Mouse (Mus musculus): ENCODE data around the gene Rraga. TPM values are rescaled to one million over a fixed set of nuclear protein-coding genes. Genes with fewer than 3 reads are reported as not detected.
"Not testable (repeated sequence)": the region's sequence is repeated elsewhere in the genome, so short reads cannot be mapped to it uniquely, and the experiment has no call there.

The Rraga gene
- polyA plus RNA-seq, 1 experiment, result 161 TPM

DNA sequence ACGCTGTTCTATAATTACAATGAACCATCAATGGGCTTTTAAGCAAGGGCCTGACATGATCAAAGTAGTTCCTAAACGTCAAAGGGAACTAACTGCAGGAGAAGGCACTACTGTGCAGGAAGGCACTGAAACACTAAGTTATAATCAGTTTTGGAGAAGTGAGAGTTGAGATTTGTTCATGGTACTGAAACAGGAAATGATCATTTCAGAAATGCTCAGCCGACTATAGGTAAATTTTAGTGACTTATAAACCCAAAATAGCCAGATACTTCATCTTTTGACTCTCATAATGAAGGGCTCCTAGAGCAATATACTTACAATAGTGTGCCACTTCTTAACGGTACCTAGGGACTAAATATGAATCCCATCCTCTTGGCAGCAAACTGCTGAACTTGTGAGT is 4.6 kb downstream of the Rraga start:
- Histone ChIP-seq H3K4me1 (ENCODE audit: control insufficient read depth, insufficient read depth, low read length) (peaks cover 4% of the 10 kb centered on the region), H3K4me3 (ENCODE audit: insufficient read depth, low read length) (no peak overlapping the region), H3K27ac (ENCODE audit: insufficient read depth, low read length) (no peak overlapping the region)
- TF ChIP-seq CTCF (IDR thresholded peaks at IDR 0.05; ENCODE audit: borderline replicate concordance, insufficient read depth, low read length) (no peak), POLR2A (IDR thresholded peaks at IDR 0.05; ENCODE audit: low read depth, low read length) (no peak)

DNA sequence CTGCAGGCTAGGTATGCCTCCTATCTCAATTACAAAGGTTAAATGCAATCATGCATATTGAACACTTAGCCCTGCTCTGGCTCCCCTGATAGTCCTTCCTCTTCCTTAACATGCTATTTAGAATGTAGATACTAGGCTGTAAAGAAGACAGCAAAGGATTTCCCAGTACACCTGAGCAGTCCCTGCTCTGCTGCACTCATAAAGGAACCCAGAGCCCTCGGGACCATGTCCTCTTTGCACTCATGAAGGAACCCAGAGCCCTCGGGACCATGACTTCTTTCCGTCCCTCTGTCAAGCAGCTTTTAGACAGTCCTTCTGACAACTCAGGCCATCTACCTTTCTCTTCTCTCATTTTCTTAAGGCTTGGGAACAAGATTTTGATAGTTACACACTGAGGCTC is 5.1 kb downstream of the Rraga start:
- no peak overlapping the region for H3K27ac ChIP-seq (ENCODE audit: insufficient read depth, low read length)
- TF ChIP-seq CTCF (IDR thresholded peaks at IDR 0.05; ENCODE audit: borderline replicate concordance, insufficient read depth, low read length), result no peak
- no peak for TF ChIP-seq POLR2A (IDR thresholded peaks at IDR 0.05; ENCODE audit: low read depth, low read length)
- peaks cover 4% of the 10 kb centered on the region for H3K4me1 ChIP-seq (ENCODE audit: control insufficient read depth, insufficient read depth, low read length)
- no peak overlapping the region for H3K4me3 ChIP-seq (ENCODE audit: insufficient read depth, low read length)

DNA sequence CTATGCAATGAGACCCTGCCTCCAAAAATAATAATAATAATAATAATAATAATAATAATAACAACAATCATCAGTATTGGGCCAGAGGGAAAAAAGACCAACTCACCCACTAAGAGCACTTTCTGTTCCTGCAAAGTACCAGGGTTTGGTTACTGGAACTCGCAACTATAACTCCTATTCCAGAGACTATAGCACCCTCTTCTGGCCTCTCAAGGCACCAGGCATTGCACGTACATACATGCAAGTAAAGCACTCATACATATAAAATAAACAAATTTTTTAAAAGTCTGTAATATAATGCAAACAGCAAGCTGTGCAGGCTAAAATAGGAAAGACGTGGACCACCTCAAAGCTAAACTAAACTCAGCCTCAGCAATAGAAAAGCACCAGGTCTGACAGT is 12.8 kb downstream of the Rraga start:
- H3K4me1 ChIP-seq (ENCODE audit: control insufficient read depth, insufficient read depth, low read length), result no peaks in the 10 kb centered on the region
- no peak overlapping the region for H3K4me3 ChIP-seq (ENCODE audit: insufficient read depth, low read length)
- TF ChIP-seq CTCF (IDR thresholded peaks at IDR 0.05; ENCODE audit: borderline replicate concordance, insufficient read depth, low read length) (no peak), POLR2A (IDR thresholded peaks at IDR 0.05; ENCODE audit: low read depth, low read length) (no peak)
- H3K27ac ChIP-seq (ENCODE audit: insufficient read depth, low read length), result no peak overlapping the region

DNA sequence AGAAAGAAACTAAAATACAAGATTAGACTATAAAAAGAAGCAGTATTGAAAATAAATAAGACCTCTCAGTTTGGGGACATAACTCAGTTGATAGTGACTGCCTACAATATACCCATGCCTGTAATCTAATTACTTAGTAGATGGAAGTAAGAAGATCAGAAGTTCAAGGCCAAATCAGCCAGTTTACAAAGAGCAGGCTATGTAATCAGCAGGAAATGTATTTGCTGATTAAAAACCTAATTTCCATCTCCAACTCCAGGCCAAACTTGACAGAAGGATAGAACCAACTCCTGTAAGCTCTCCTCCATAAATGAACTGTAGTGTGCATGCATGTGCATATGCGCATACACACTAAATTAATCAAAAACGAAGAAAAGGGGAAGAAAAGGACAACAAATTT is 15.8 kb downstream of the Rraga start:
- TF ChIP-seq CTCF (IDR thresholded peaks at IDR 0.05; ENCODE audit: borderline replicate concordance, insufficient read depth, low read length) (no peak), POLR2A (IDR thresholded peaks at IDR 0.05; ENCODE audit: low read depth, low read length) (no peak)
- H3K4me3 ChIP-seq (ENCODE audit: insufficient read depth, low read length), result no peak overlapping the region
- no peaks in the 10 kb centered on the region for H3K4me1 ChIP-seq (ENCODE audit: control insufficient read depth, insufficient read depth, low read length)
- H3K27ac ChIP-seq (ENCODE audit: insufficient read depth, low read length), result no peak overlapping the region

DNA sequence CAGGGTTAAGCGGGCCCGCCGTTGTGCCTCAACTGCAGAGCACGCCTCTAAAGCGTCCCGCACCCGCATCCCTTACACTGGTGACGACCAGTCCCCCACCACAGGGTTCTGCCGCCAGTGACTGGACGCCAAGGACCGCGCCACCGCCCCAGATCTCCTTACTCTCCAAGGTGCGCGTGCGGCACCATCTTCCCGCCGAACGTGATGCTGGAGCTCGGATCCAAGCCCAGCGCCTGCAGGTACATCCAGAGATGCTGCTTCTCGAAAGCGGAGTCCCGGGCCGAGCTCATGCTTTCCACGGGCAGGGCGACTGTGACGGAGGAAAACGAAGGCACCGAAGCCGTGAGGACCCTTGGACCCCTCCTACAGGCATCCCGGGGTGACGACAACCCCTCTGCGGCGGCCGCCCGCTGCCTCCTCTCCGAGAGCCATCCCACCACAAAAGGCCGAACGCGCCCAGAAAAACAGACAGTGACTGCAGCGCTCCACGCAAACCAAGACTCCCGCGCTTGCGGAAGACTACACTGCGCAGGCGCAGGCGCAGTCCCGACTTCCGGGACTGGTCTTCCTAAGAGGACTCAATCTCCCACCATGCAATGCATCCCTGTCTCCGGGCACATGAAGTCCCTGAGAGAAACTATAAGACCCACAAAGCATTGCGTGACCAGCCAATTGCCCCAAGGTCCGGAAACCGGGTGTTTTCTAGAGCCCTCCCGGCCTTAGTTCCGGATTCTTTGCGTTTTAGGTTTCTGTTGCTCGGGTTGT is 36.2 kb downstream of the Rraga start, which contains the start of gene Haus6:
TSS of gene Haus6 (minus strand) at position 532 of the 765 bp plus-strand sequence.
- H3K27ac ChIP-seq (ENCODE audit: insufficient read depth, low read length), result peak within 1 kb of the TSS; percentile 38; the same call in 1 of the 2 replicates
- TF ChIP-seq POLR2A (IDR thresholded peaks at IDR 0.05; ENCODE audit: low read depth, low read length) (peak; percentile 48), CTCF (IDR thresholded peaks at IDR 0.05; ENCODE audit: borderline replicate concordance, insufficient read depth, low read length) (no peak)
- no peaks in the 10 kb centered on the region for H3K4me1 ChIP-seq (ENCODE audit: control insufficient read depth, insufficient read depth, low read length)
- peak within 1 kb of the TSS; percentile 91 for H3K4me3 ChIP-seq (ENCODE audit: insufficient read depth, low read length)

DNA sequence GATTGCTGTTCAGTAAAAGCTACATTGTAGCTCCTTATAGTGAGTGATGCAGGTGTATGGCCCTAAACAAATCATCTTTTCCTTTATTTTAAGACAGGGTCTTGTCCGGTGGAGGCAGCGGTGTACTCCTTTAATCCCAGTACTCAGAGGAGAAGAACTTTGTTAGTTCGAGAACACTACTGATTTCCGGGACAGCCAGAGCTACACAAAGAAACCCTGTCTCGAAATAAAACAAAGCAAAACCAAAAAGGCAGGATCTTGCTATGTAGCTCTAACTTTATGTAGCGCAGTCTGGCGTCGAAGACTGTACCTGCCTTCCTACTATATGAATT is 36.8 kb downstream of the Rraga start:
- peak overlapping the region; percentile 33 for H3K4me3 ChIP-seq (ENCODE audit: insufficient read depth, low read length)
- H3K27ac ChIP-seq (ENCODE audit: insufficient read depth, low read length), result peak overlapping the region; percentile 38; the same call in 1 of the 2 replicates
- TF ChIP-seq POLR2A (IDR thresholded peaks at IDR 0.05; ENCODE audit: low read depth, low read length), result no peak
- no peak for TF ChIP-seq CTCF (IDR thresholded peaks at IDR 0.05; ENCODE audit: borderline replicate concordance, insufficient read depth, low read length)
- no peaks in the 10 kb centered on the region for H3K4me1 ChIP-seq (ENCODE audit: control insufficient read depth, insufficient read depth, low read length)

DNA sequence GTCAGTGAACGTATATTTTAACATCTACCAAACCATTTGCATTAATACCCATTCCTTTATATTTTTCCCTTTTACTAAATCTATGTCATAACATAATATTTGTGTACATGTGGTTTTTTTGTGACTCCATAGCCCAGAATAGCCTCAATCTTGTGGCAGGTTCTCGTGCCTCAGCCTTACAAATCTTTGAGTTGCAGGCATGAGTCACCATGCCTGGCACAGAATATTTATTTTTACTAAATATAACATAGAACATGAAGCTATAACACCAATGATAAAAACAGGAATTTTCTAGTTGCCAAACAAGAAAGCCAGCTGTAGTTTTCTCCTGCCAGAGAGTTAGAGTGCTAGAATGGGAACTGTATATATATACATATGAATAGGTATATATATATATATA is 45.0 kb downstream of the Rraga start:
- Histone ChIP-seq H3K27ac (ENCODE audit: insufficient read depth, low read length) (no peak overlapping the region), H3K4me1 (ENCODE audit: control insufficient read depth, insufficient read depth, low read length) (no peaks in the 10 kb centered on the region), H3K4me3 (ENCODE audit: insufficient read depth, low read length) (no peak overlapping the region)
- no peak for TF ChIP-seq POLR2A (IDR thresholded peaks at IDR 0.05; ENCODE audit: low read depth, low read length)
- no peak for TF ChIP-seq CTCF (IDR thresholded peaks at IDR 0.05; ENCODE audit: borderline replicate concordance, insufficient read depth, low read length)

DNA sequence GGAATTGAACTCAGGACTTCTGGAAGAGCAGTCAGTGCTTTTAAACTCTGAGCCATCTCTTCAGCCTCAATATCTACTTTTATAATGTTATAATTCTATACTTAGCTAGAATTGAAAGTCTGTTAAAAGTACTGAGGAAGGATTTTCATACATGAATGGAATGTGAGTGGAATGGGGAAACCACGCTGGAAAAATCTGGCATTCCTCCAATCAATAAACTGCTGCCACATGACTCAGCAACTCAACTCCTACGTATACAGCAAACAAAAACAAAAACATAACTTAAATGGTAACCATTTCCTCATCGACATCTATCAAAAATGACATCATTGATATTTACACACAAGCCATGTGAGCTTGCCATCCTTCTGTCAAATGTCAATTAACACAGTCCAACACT is 46.6 kb downstream of the Rraga start:
- H3K4me1 ChIP-seq (ENCODE audit: control insufficient read depth, insufficient read depth, low read length), result no peaks in the 10 kb centered on the region
- H3K27ac ChIP-seq (ENCODE audit: insufficient read depth, low read length), result no peak overlapping the region
- H3K4me3 ChIP-seq (ENCODE audit: insufficient read depth, low read length), result no peak overlapping the region
- TF ChIP-seq POLR2A (IDR thresholded peaks at IDR 0.05; ENCODE audit: low read depth, low read length), result no peak
- no peak for TF ChIP-seq CTCF (IDR thresholded peaks at IDR 0.05; ENCODE audit: borderline replicate concordance, insufficient read depth, low read length)

DNA sequence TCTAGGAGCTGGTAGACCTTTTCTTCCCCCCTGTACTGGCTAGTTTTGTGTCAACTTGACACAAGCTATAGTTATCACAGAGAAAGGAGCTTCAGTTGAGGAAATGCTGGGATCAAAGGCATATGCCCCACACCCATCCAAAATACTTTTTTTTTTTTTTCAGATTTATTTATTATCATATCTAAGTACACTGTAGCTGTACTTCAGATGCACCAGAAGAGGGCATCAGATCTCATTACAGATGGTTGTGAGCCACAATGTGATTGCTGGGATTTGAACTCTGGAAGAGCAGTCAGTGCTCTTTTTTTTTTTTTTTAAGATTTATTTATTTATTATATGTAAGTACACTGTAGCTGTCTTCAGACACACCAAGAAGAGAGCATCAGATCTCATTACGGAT is 47.1 kb downstream of the Rraga start:
- H3K27ac ChIP-seq (ENCODE audit: insufficient read depth, low read length); H3K4me3 ChIP-seq (ENCODE audit: insufficient read depth, low read length); H3K4me1 ChIP-seq (ENCODE audit: control insufficient read depth, insufficient read depth, low read length): not testable (repeated sequence)

DNA sequence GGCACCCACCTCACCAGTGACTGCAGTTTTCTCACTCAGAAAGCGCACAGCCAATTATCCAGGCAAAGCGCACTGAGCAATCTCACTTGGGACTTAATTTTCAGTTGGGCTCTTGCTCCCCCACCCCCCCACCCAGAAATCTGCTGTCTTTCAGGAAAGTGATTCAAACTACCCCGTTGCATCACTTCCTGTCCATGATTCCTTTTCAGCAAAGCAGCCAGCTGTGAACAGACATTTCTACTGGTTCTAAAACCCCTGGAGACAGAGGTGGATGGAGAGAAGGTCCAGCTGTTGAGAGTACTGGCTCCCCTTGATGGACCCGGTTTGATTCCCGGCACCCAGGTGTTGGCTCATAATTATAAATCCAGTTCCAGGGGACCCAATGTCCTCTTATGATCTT is 50.0 kb downstream of the Rraga start:
- no peak for TF ChIP-seq POLR2A (IDR thresholded peaks at IDR 0.05; ENCODE audit: low read depth, low read length)
- no peak for TF ChIP-seq CTCF (IDR thresholded peaks at IDR 0.05; ENCODE audit: borderline replicate concordance, insufficient read depth, low read length)
- H3K27ac ChIP-seq (ENCODE audit: insufficient read depth, low read length), result no peak overlapping the region
- no peak overlapping the region for H3K4me3 ChIP-seq (ENCODE audit: insufficient read depth, low read length)
- no peaks in the 10 kb centered on the region for H3K4me1 ChIP-seq (ENCODE audit: control insufficient read depth, insufficient read depth, low read length)

DNA sequence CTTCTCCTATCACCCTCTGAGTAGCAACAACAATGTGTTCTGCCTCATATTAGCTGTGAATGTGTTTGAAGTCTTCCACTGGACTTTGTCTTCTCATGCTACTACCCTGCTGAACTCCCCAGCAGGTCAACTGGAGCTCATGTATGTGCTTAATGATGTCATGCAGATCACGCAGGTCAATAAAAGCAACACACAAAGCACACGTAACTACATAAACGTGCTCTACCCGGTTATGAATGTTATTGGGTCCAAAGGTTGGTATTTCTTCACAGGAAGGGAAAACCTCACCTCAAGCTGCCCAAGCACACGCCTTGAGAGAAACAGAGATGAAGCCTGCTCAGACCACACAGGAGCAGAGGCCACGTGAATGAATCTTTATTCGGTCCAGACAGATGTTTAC is 51.0 kb downstream of the Rraga start:
- H3K4me1 ChIP-seq (ENCODE audit: control insufficient read depth, insufficient read depth, low read length); H3K27ac ChIP-seq (ENCODE audit: insufficient read depth, low read length); H3K4me3 ChIP-seq (ENCODE audit: insufficient read depth, low read length): not testable (repeated sequence)

Other genes with a start within 250 kb of the Rraga start
- gene Saxo1, start 17.3 kb upstream of the Rraga start, polyA plus RNA-seq (2011; ENCODE audit: insufficient read length, low read depth, missing spikeins), result not detected in 2 replicates
- gene Haus6, start 36.4 kb downstream of the Rraga start, polyA plus RNA-seq (2011; ENCODE audit: insufficient read length, low read depth, missing spikeins), result 16.4 and 18.7 TPM in 2 replicates
- 75.0 and 93.7 TPM in 2 replicates for gene Plin2, start 94.4 kb downstream of the Rraga start, polyA plus RNA-seq (2011; ENCODE audit: insufficient read length, low read depth, missing spikeins)
- gene Dennd4c, start 172.9 kb downstream of the Rraga start, polyA plus RNA-seq (2011; ENCODE audit: insufficient read length, low read depth, missing spikeins), result 26.9 and 28.4 TPM in 2 replicates

Data from embryonic fibroblast, embryonic 13.5 days (primary cell).